Mouse (Mus musculus) intestine, embryonic 14.5 days (tissue): ENCODE results near the gene Ss18l1. TPM values are rescaled to one million over a fixed set of nuclear protein-coding genes. Genes with fewer than 3 reads are reported as not detected.

Experiments
- ATAC-seq: fragments of 200-750 bp; cut with Nextera tagmentation; replicated peaks from 2 replicates; pipeline ENCODE4 v1.8.0; 2017; ENCODE audit warnings: low read depth, moderate number of reproducible peaks, moderate TSS enrichment, moderate library complexity; ENCODE audit not compliant: low FRiP score, low TSS enrichment
- DNase-seq: peaks from one replicate; pipeline ENCODE4 v3.0.0-alpha.2; 2018; ENCODE audit warnings: low spot score
- H3K27ac ChIP-seq: fragments of 300-500 bp; sonication (generic); 2 replicates; pipeline ENCODE4 v1.5.1; 2014; ENCODE audit warnings: low read depth, mild to moderate bottlenecking, control low read depth
- H3K27me3 ChIP-seq: fragments of 300-500 bp; sonication (generic); replicated peaks from 2 replicates; pipeline ENCODE4 v1.6.1; 2014; ENCODE audit warnings: low read length, control low read depth; ENCODE audit not compliant: control insufficient read depth, insufficient read depth
- H3K36me3 ChIP-seq: fragments of 300-500 bp; sonication (generic); 2 replicates; pipeline ENCODE4 v1.6.1; 2014; ENCODE audit warnings: low read length, control low read depth; ENCODE audit not compliant: control insufficient read depth, insufficient read depth
- H3K4me1 ChIP-seq: fragments of 300-500 bp; sonication (generic); replicated peaks from 2 replicates; pipeline ENCODE4 v1.6.1; 2014; ENCODE audit warnings: low read length, control low read depth, mixed read lengths; ENCODE audit not compliant: control insufficient read depth, insufficient read depth
- H3K4me2 ChIP-seq: fragments of 300-500 bp; sonication (generic); 2 replicates; pipeline ENCODE4 v1.6.1; 2014; ENCODE audit warnings: low read length
- H3K4me3 ChIP-seq: fragments of 300-500 bp; sonication (generic); 2 replicates; pipeline ENCODE4 v1.5.1; 2014; ENCODE audit warnings: low read depth, low read length, control low read depth, mixed read lengths
- H3K9ac ChIP-seq: fragments of 300-500 bp; sonication (generic); 2 replicates; pipeline ENCODE4 v1.6.1; 2014; ENCODE audit warnings: mild to moderate bottlenecking, low read length
- H3K9me3 ChIP-seq: fragments of 300-500 bp; sonication (generic); 2 replicates; pipeline ENCODE4 v1.6.1; 2016; ENCODE audit warnings: low read length, control low read depth; ENCODE audit not compliant: control insufficient read depth
- WGBS: fragments of 180-500 bp; shearing (Covaris S2); extraction: QIAGEN DNeasy Blood & Tissue Kit; methylation state at CpG from one replicate; pipeline ENCODE4 v1.1.7; 2014; 5-methylcytosine and 5-hydroxymethylcytosine counted together
- polyA plus RNA-seq: library from polyadenylated mRNA; unstranded; fragments of >200 nt; fragmentation: Nextera tagmentation; extraction: Ambion mirVana; gene quantifications from 2 replicates; pipeline ENCODE4 v1.2.1, GENCODE M21; 2014

The Ss18l1 gene
- polyA plus RNA-seq, 1 experiment from 2014 or later: 5.0 TPM

DNA sequence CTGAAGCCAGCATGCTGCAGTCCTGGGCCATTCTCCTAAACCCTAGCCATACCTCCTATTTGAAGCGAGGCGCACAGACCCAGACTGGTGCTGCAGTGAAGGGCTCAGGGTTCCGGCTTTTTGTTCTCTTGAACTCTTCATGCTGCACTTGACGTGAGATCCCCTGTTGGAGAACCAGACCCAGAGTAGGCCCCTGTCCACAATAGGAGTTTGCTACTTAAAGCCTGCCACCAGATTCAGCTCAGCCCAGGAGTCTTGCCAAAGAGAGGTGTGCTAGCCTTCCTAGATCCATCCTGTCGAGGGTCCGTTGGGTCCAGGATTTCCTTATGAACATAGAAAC is 16.5 kb upstream of the Ss18l1 start:
- Histone ChIP-seq H3K4me1 (peaks cover 27% of the 10 kb centered on the region), H3K27me3 (peaks cover 17% of the 10 kb centered on the region), H3K4me3 (peak overlapping the region; percentile 85), H3K27ac (peak overlapping the region; percentile 89; the same call in 1 of the 2 replicates), H3K9me3 (no peaks in the 10 kb centered on the region), H3K9ac (peak overlapping the region; percentile 88), H3K4me2 (peak overlapping the region; percentile 93), H3K36me3 (peaks cover 32% of the 10 kb centered on the region)
- no peak for ATAC-seq
- WGBS: 8% methylated on average over 6 of the region's 6 CpGs
- peak; percentile 66 for DNase-seq

- Histone ChIP-seq H3K4me1 (peaks cover 27% of the 10 kb centered on the region), H3K27ac (no peak overlapping the region), H3K9ac (no peak overlapping the region), H3K9me3 (no peaks in the 10 kb centered on the region), H3K36me3 (peaks cover 52% of the 10 kb centered on the region), H3K4me3 (no peak overlapping the region), H3K4me2 (peak overlapping the region; percentile 93), H3K27me3 (peaks cover 8% of the 10 kb centered on the region; the same call in 1 of the 2 replicates)
- DNase-seq: no peak
- 77% methylated on average over 9 of the region's 9 CpGs for WGBS
- no peak for ATAC-seq
Measured at GRCm38 (mm10) chr2:180027768-180028167, 14.5 kb upstream of the Ss18l1 start.

GRCm38 (mm10) chr2:180031270-180031669 is 11.0 kb upstream of the Ss18l1 start:
- H3K27ac ChIP-seq: no peak overlapping the region
- H3K4me2 ChIP-seq: no peak overlapping the region
- peaks cover 21% of the 10 kb centered on the region for H3K4me1 ChIP-seq
- DNase-seq (no peak), ATAC-seq (no peak)
- H3K9ac ChIP-seq: no peak overlapping the region
- peaks cover 87% of the 10 kb centered on the region for H3K36me3 ChIP-seq
- H3K9me3 ChIP-seq: no peaks in the 10 kb centered on the region
- no peaks in the 10 kb centered on the region for H3K27me3 ChIP-seq
- 92% methylated on average over 6 of the region's 6 CpGs for WGBS
- no peak overlapping the region for H3K4me3 ChIP-seq

DNA sequence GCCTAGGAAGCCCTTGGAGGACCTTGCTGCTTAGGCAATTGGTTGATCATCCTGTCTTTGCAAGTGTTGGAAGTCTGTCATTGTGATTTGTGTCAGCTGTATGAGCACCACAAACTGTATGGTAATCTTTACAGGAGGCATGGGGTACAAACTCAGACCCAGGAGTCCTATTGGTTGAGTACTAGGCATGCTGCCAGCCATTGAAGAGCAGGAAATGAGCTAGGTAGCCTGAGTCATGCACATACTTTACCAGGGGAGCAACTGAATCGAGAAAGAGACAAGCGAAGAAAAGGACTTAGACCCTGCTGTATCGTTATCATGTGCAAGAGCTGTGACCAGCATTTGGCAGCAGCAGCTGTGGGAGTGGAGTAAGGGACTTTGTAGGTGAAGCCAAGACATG is 9.4 kb upstream of the Ss18l1 start:
- Histone ChIP-seq H3K9me3 (no peaks in the 10 kb centered on the region), H3K4me3 (no peak overlapping the region), H3K27me3 (no peaks in the 10 kb centered on the region), H3K4me2 (no peak overlapping the region), H3K9ac (no peak overlapping the region), H3K4me1 (peaks cover 4% of the 10 kb centered on the region; the same call in 1 of the 2 replicates), H3K27ac (no peak overlapping the region), H3K36me3 (peaks cover 99% of the 10 kb centered on the region)
- ATAC-seq (no peak), DNase-seq (no peak)
- 86% methylated on average over 3 of the region's 3 CpGs for WGBS

DNA sequence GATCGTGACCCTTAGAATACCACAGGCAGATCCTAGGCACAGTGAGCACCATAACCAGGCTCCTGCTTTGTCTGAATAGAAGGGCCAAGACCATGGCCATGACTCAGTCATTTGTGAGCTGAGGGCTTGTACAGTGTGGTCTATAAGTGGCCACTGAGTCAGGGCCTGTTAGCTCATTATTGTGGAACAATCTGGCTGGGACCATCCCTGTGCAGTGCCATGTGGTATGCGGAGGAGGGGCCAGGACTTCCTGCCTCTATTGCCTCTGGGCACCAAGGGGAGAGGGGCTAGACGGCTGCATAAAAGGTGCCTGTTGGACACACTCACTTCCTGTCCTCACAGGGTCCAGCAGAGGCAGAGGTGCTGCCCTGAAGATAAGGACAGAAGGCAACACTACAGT is 8.4 kb upstream of the Ss18l1 start:
- no peaks in the 10 kb centered on the region for H3K9me3 ChIP-seq
- 67% methylated on average over 3 of the region's 3 CpGs for WGBS

GRCm38 (mm10) chr2:180034753-180035152 is 7.6 kb upstream of the Ss18l1 start:
- Histone ChIP-seq H3K36me3 (peaks cover 95% of the 10 kb centered on the region), H3K27me3 (no peaks in the 10 kb centered on the region), H3K4me2 (no peak overlapping the region), H3K9ac (no peak overlapping the region), H3K4me1 (no peaks in the 10 kb centered on the region), H3K27ac (no peak overlapping the region), H3K4me3 (no peak overlapping the region), H3K9me3 (no peaks in the 10 kb centered on the region)
- 69% methylated on average over 5 of the region's 5 CpGs for WGBS
- no peak for DNase-seq
- no peak for ATAC-seq

More for the DNA sequence above, 8.4 kb upstream of the Ss18l1 start:
- Histone ChIP-seq H3K27ac (no peak overlapping the region), H3K4me1 (no peaks in the 10 kb centered on the region), H3K4me3 (no peak overlapping the region), H3K9ac (no peak overlapping the region), H3K4me2 (no peak overlapping the region), H3K27me3 (no peaks in the 10 kb centered on the region), H3K36me3 (peaks cover 99% of the 10 kb centered on the region)
- DNase-seq (no peak), ATAC-seq (no peak)

- Histone ChIP-seq H3K4me2 (peak overlapping the region; percentile 66; the same call in 1 of the 2 replicates), H3K36me3 (peaks cover 39% of the 10 kb centered on the region), H3K9ac (no peak overlapping the region), H3K4me3 (no peak overlapping the region), H3K4me1 (peaks cover 19% of the 10 kb centered on the region), H3K27ac (no peak overlapping the region), H3K9me3 (no peaks in the 10 kb centered on the region), H3K27me3 (no peaks in the 10 kb centered on the region)
- ATAC-seq: no peak
- DNase-seq: no peak
- 52% methylated on average over 6 of the region's 6 CpGs for WGBS
Measured at GRCm38 (mm10) chr2:180040406-180040805, 1.9 kb upstream of the Ss18l1 start.

DNA sequence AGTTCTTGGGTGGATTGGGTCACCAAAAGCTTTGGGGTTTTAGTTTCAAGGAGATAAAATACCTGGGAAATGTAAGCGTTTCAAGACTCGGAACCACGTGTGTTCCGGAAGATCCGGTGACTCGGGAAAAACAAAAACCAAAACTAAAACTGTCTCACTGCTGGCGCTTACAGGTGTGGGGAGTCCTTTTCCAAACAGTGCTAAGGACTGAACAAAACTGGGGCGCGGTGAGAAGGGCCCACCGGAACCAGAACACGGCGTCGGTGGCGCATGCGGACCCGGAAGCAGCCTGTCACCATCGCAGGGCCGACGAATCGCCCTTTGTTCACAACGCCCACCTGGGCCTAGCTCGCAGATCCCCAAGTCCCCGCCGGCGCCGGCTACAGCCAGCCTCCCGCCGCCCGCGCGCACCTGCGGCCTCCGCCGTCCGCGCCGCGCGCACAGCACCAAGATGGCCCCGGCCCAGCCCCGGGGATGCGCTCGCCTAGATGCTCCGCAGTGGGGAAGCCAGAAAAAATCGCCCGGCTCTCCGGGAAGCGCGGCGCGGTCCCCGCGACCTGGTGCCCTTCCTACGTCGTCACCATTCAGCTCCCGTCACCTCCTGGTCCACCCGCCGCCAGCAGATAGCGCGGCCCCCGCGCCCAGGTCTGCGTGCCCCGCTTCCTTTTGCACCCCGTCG is 593 bp upstream of the Ss18l1 start:
- H3K27ac ChIP-seq: peak overlapping the region; percentile 86
- no peaks in the 10 kb centered on the region for H3K9me3 ChIP-seq
- DNase-seq: no peak
- H3K4me1 ChIP-seq: peaks cover 19% of the 10 kb centered on the region
- WGBS: under 1% methylated on average over 53 of the region's 66 CpGs
- H3K4me3 ChIP-seq: peak overlapping the region; percentile 85
- peak overlapping the region; percentile 84 for H3K9ac ChIP-seq
- H3K36me3 ChIP-seq: peaks cover 26% of the 10 kb centered on the region
- ATAC-seq: peak; percentile 60
- H3K4me2 ChIP-seq: peak overlapping the region; percentile 66
- no peaks in the 10 kb centered on the region for H3K27me3 ChIP-seq
